Comparison of ENCODE assay signal across 7 mouse cellular contexts in genomic region chr7:126975493-126975892, GRCm38 (mm10). TPM values are rescaled to one million over a fixed set of nuclear protein-coding genes. Genes with fewer than 3 reads are reported as not detected.
A peak's percentile ranks its signal among the peaks of the same experiment; 100 is the strongest.
DNase-seq lines count a peak whose midpoint lies in the region; ATAC-seq and TF ChIP-seq lines count a peak whose summit lies in the region.

No protein-coding gene starts in this region.

- H3K4me2 ChIP-seq in forebrain, embryonic 14.5 days (ENCODE audit: low read length) = peak overlapping the region; percentile 57; the same call in 1 of the 2 replicates
- peak overlapping the region; percentile 92 for H3K4me2 ChIP-seq in midbrain, embryonic 14.5 days (ENCODE audit: low read length)

- peaks cover 17% of the 10 kb centered on the region for H3K36me3 ChIP-seq in spleen, adult 2 months (ENCODE audit: control insufficient read depth, insufficient read depth, low read length)
- peaks cover 30% of the 10 kb centered on the region for H3K36me3 ChIP-seq in forebrain, embryonic 14.5 days (ENCODE audit: control insufficient read depth, insufficient read depth, low read length)
- H3K36me3 ChIP-seq in limb, embryonic 10.5 days = peaks cover 29% of the 10 kb centered on the region
- H3K36me3 ChIP-seq in midbrain, embryonic 14.5 days (ENCODE audit: control insufficient read depth, insufficient read depth, low read length) = peaks cover 48% of the 10 kb centered on the region

- no peak for TF ChIP-seq CTCF in spleen, adult 2 months (IDR thresholded peaks at IDR 0.05; ENCODE audit: extremely low read depth, insufficient read depth, insufficient read length, insufficient replicate concordance)

- H3K27me3 ChIP-seq in spleen, adult 2 months (ENCODE audit: control insufficient read depth, insufficient read depth, low read length) = no peaks in the 10 kb centered on the region
- no peaks in the 10 kb centered on the region for H3K27me3 ChIP-seq in forebrain, embryonic 14.5 days (replicated peaks; ENCODE audit: control insufficient read depth, insufficient read depth, low read length)
- H3K27me3 ChIP-seq in limb, embryonic 10.5 days (ENCODE audit: low read depth, poor library complexity, severe bottlenecking) = no peaks in the 10 kb centered on the region
- no peaks in the 10 kb centered on the region for H3K27me3 ChIP-seq in midbrain, embryonic 14.5 days (ENCODE audit: control insufficient read depth, insufficient read depth, low read length)

- no peaks in the 10 kb centered on the region for H3K9me3 ChIP-seq in forebrain, embryonic 14.5 days (replicated peaks; ENCODE audit: control insufficient read depth, low read length)
- H3K9me3 ChIP-seq in limb, embryonic 10.5 days (replicated peaks) = no peaks in the 10 kb centered on the region
- H3K9me3 ChIP-seq in midbrain, embryonic 14.5 days (ENCODE audit: control insufficient read depth, low read length) = no peaks in the 10 kb centered on the region

- H3K27ac ChIP-seq in spleen, adult 2 months (ENCODE audit: insufficient read depth, low read length) = peak overlapping the region; percentile 4; the same call in 1 of the 2 replicates
- no peak overlapping the region for H3K27ac ChIP-seq in forebrain, embryonic 14.5 days (ENCODE audit: low read depth, low read length)
- H3K27ac ChIP-seq in limb, embryonic 10.5 days = peak overlapping the region; percentile 99
- H3K27ac ChIP-seq in midbrain, embryonic 14.5 days (replicated peaks; ENCODE audit: low read depth, low read length) = peak overlapping the region; percentile 95; the same call in 1 of the 2 replicates

- no peaks in the 10 kb centered on the region; the same call in 1 of the 2 replicates for H3K4me1 ChIP-seq in spleen, adult 2 months (ENCODE audit: control insufficient read depth, insufficient read depth, insufficient read length)
- peaks cover 7% of the 10 kb centered on the region for H3K4me1 ChIP-seq in forebrain, embryonic 14.5 days (ENCODE audit: control insufficient read depth, insufficient read depth, low read length)
- H3K4me1 ChIP-seq in limb, embryonic 10.5 days = peaks cover 12% of the 10 kb centered on the region
- peaks cover 11% of the 10 kb centered on the region for H3K4me1 ChIP-seq in midbrain, embryonic 14.5 days (ENCODE audit: control insufficient read depth, insufficient read depth, low read length)

- ATAC-seq in forebrain, embryonic 14.5 days = no peak
- ATAC-seq in midbrain, embryonic 14.5 days (ENCODE audit: low FRiP score, low TSS enrichment) = peak; percentile 5; the same call in 1 of the 2 replicates

- 6% methylated on average over 8 of the region's 8 CpGs for WGBS in spleen, adult 2 months
- 13% methylated on average over 8 of the region's 8 CpGs for WGBS in forebrain, embryonic 14.5 days
- 11% methylated on average over 8 of the region's 8 CpGs for WGBS in limb, embryonic 10.5 days
- WGBS in midbrain, embryonic 14.5 days = 11% methylated on average over 8 of the region's 8 CpGs

- H3K4me3 ChIP-seq in spleen, adult 2 months (ENCODE audit: extremely low read depth, insufficient read depth, insufficient read length) = peak overlapping the region; percentile 38; the same call in 1 of the 2 replicates
- peak overlapping the region; percentile 100; the same call in 1 of the 2 replicates for H3K4me3 ChIP-seq in forebrain, embryonic 14.5 days (ENCODE audit: low read depth, low read length)
- H3K4me3 ChIP-seq in limb, embryonic 10.5 days = peak overlapping the region; percentile 100
- H3K4me3 ChIP-seq in midbrain, embryonic 14.5 days (replicated peaks; ENCODE audit: low read depth, low read length) = peak overlapping the region; percentile 90; the same call in 1 of the 2 replicates

- H3K9ac ChIP-seq in forebrain, embryonic 14.5 days (ENCODE audit: low read length) = 0 out of 2 replicates have a peak overlapping the region, but pooled peaks have one; percentile 26
- no peak overlapping the region for H3K9ac ChIP-seq in midbrain, embryonic 14.5 days (replicated peaks; ENCODE audit: low read length)

- no peak for DNase-seq in spleen, adult 2 months (ENCODE audit: low read depth in 1 of 2, low spot score in 2 of 2)
- DNase-seq in spleen, postnatal 4 days (ENCODE audit: low spot score in 2 of 2) = no peak
- no peak for DNase-seq in forebrain, embryonic 14.5 days (ENCODE audit: low spot score)
- DNase-seq in limb, embryonic 10.5 days (ENCODE audit: low spot score) = no peak
- no peak for DNase-seq in midbrain, embryonic 14.5 days
- DNase-seq in urinary bladder, postnatal 14 days (ENCODE audit: low spot score) = no peak
- DNase-seq in Muller cell, postnatal 12 days (ENCODE audit: inconsistent ontology term) = no peak

- TF ChIP-seq POLR2A in spleen, adult 2 months (IDR thresholded peaks at IDR 0.05; ENCODE audit: low read depth, low read length) = no peak

RNA-seq across cellular contexts. Expression of gene Cdipt, which starts 0.2 kb away (rescaled TPM):
- polyA plus RNA-seq in spleen, adult 2 months (2012; rRNA removed) = 154 and 201 TPM in 2 replicates
- 92.4 and 96.0 TPM in 2 replicates for polyA plus RNA-seq in forebrain, embryonic 14.5 days (2014; fragmentation: Nextera tagmentation; extraction: Ambion mirVana)
- polyA plus RNA-seq in limb, embryonic 10.5 days (2016; fragmentation: Nextera tagmentation; extraction: Ambion mirVana) = 89.4 and 99.5 TPM in 2 replicates
- polyA plus RNA-seq in midbrain, embryonic 14.5 days (2014; fragmentation: Nextera tagmentation; extraction: Ambion mirVana) = 101 and 106 TPM in 2 replicates

RNA-seq across cellular contexts. Expression of gene Cdiptos, which starts 0.4 kb away (rescaled TPM):
- 0.59 and 0.71 TPM in 2 replicates for polyA plus RNA-seq in spleen, adult 2 months (2012; rRNA removed)
- 0.51 and 1.0 TPM in 2 replicates for polyA plus RNA-seq in forebrain, embryonic 14.5 days (2014; fragmentation: Nextera tagmentation; extraction: Ambion mirVana)
- polyA plus RNA-seq in limb, embryonic 10.5 days (2016; fragmentation: Nextera tagmentation; extraction: Ambion mirVana) = 0.81 and 1.0 TPM in 2 replicates
- polyA plus RNA-seq in midbrain, embryonic 14.5 days (2014; fragmentation: Nextera tagmentation; extraction: Ambion mirVana) = 1.1 and 1.3 TPM in 2 replicates

RNA-seq across cellular contexts. Expression of gene Sez6l2, which starts 25.1 kb away (rescaled TPM):
- polyA plus RNA-seq in spleen, adult 2 months (2012; rRNA removed) = 2.4 and 2.9 TPM in 2 replicates
- polyA plus RNA-seq in forebrain, embryonic 14.5 days (2014; fragmentation: Nextera tagmentation; extraction: Ambion mirVana) = 33.8 and 34.6 TPM in 2 replicates
- 0.10 and 0.20 TPM in 2 replicates for polyA plus RNA-seq in limb, embryonic 10.5 days (2016; fragmentation: Nextera tagmentation; extraction: Ambion mirVana)
- polyA plus RNA-seq in midbrain, embryonic 14.5 days (2014; fragmentation: Nextera tagmentation; extraction: Ambion mirVana) = 59.1 and 66.9 TPM in 2 replicates

RNA-seq across cellular contexts. Expression of gene Asphd1, which starts 26.1 kb away (rescaled TPM):
- polyA plus RNA-seq in spleen, adult 2 months (2012; rRNA removed) = not detected in 2 replicates
- polyA plus RNA-seq in forebrain, embryonic 14.5 days (2014; fragmentation: Nextera tagmentation; extraction: Ambion mirVana) = 4.4 and 6.0 TPM in 2 replicates
- polyA plus RNA-seq in limb, embryonic 10.5 days (2016; fragmentation: Nextera tagmentation; extraction: Ambion mirVana) = 0.11 TPM in 1 of 2 replicates, not detected in the other
- 6.5 and 7.0 TPM in 2 replicates for polyA plus RNA-seq in midbrain, embryonic 14.5 days (2014; fragmentation: Nextera tagmentation; extraction: Ambion mirVana)

RNA-seq across cellular contexts. Expression of gene Mvp, which starts 38.9 kb away (rescaled TPM):
- 63.3 and 80.9 TPM in 2 replicates for polyA plus RNA-seq in spleen, adult 2 months (2012; rRNA removed)
- 1.8 and 2.7 TPM in 2 replicates for polyA plus RNA-seq in forebrain, embryonic 14.5 days (2014; fragmentation: Nextera tagmentation; extraction: Ambion mirVana)
- 3.3 and 4.0 TPM in 2 replicates for polyA plus RNA-seq in limb, embryonic 10.5 days (2016; fragmentation: Nextera tagmentation; extraction: Ambion mirVana)
- polyA plus RNA-seq in midbrain, embryonic 14.5 days (2014; fragmentation: Nextera tagmentation; extraction: Ambion mirVana) = 1.7 and 3.1 TPM in 2 replicates

Comparison
In these comparisons a context has a peak if more than half of its experiments do, and no peak if none do; other contexts are left out.
1. H3K4me3 ChIP-seq: peak in every context shown above with its lines; median percentile 100 in forebrain, embryonic 14.5 days; 100 in limb, embryonic 10.5 days; 90 in midbrain, embryonic 14.5 days; 38 in spleen, adult 2 months.